Mouse (Mus musculus): ENCODE data around the gene Ppp3ca.

The Ppp3ca gene

GRCm38 (mm10) chr3:136765569-136765968 is 95.6 kb downstream of the Ppp3ca start:
- in situ Hi-C loops (cut with MboI), result no loop called here

- in situ Hi-C loops (cut with MboI), result no loop called here
Observed at GRCm38 (mm10) chr3:136768775-136769485, 99.0 kb downstream of the Ppp3ca start.

- in situ Hi-C loops (cut with MboI), result no loop called here
Observed at GRCm38 (mm10) chr3:136769486-136769882, 99.6 kb downstream of the Ppp3ca start.

GRCm38 (mm10) chr3:136771700-136772099 is 101.8 kb downstream of the Ppp3ca start:
- in situ Hi-C loops (cut with MboI), result no loop called here

- in situ Hi-C loops (cut with MboI), result no loop called here
Observed at GRCm38 (mm10) chr3:136773217-136773616, 103.3 kb downstream of the Ppp3ca start.

- in situ Hi-C loops (cut with MboI), result no loop called here
Observed at GRCm38 (mm10) chr3:136774196-136774595, 104.3 kb downstream of the Ppp3ca start.

GRCm38 (mm10) chr3:136776525-136776924 is 106.6 kb downstream of the Ppp3ca start:
- in situ Hi-C loops (cut with MboI), result no loop called here

- in situ Hi-C loops (cut with MboI), result no loop called here
Observed at GRCm38 (mm10) chr3:136777380-136777779, 107.5 kb downstream of the Ppp3ca start.

- in situ Hi-C loops (cut with MboI), result no loop called here
Observed at GRCm38 (mm10) chr3:136777787-136778216, 107.9 kb downstream of the Ppp3ca start.

- in situ Hi-C loops (cut with MboI), result no loop called here
Observed at GRCm38 (mm10) chr3:136780321-136780720, 110.4 kb downstream of the Ppp3ca start.

GRCm38 (mm10) chr3:136782058-136782457 is 112.1 kb downstream of the Ppp3ca start:
- in situ Hi-C loops (cut with MboI), result no loop called here

GRCm38 (mm10) chr3:136785686-136786085 is 115.8 kb downstream of the Ppp3ca start:
- in situ Hi-C loops (cut with MboI), result no loop called here

- in situ Hi-C loops (cut with MboI), result no loop called here
Observed at GRCm38 (mm10) chr3:136790261-136790871, 120.4 kb downstream of the Ppp3ca start.

GRCm38 (mm10) chr3:136791404-136791803 is 121.5 kb downstream of the Ppp3ca start:
- in situ Hi-C loops (cut with MboI), result no loop called here

GRCm38 (mm10) chr3:136791946-136792345 is 122.0 kb downstream of the Ppp3ca start:
- in situ Hi-C loops (cut with MboI), result no loop called here

- in situ Hi-C loops (cut with MboI), result no loop called here
Observed at GRCm38 (mm10) chr3:136793411-136793810, 123.5 kb downstream of the Ppp3ca start.

GRCm38 (mm10) chr3:136794426-136795217 is 124.7 kb downstream of the Ppp3ca start:
- in situ Hi-C loops (cut with MboI), result no loop called here

- in situ Hi-C loops (cut with MboI), result no loop called here
Observed at GRCm38 (mm10) chr3:136798896-136799295, 129.0 kb downstream of the Ppp3ca start.

- in situ Hi-C loops (cut with MboI), result no loop called here
Observed at GRCm38 (mm10) chr3:136802595-136802994, 132.7 kb downstream of the Ppp3ca start.

GRCm38 (mm10) chr3:136805897-136806296 is 136.0 kb downstream of the Ppp3ca start:
- in situ Hi-C loops (cut with MboI), result no loop called here

GRCm38 (mm10) chr3:136810271-136810670 is 140.3 kb downstream of the Ppp3ca start:
- in situ Hi-C loops (cut with MboI), result no loop called here

- in situ Hi-C loops (cut with MboI), result no loop called here
Observed at GRCm38 (mm10) chr3:136812162-136812561, 142.2 kb downstream of the Ppp3ca start.

- in situ Hi-C loops (cut with MboI), result no loop called here
Observed at GRCm38 (mm10) chr3:136812791-136813190, 142.9 kb downstream of the Ppp3ca start.

Measured in mature B cell (primary cell).